Mouse (Mus musculus): Measurements from ENCODE around the gene Adam19. TPM values are rescaled to one million over a fixed set of nuclear protein-coding genes. Genes with fewer than 3 reads are reported as not detected.

Gene Adam19
- total and polyA plus RNA-seq, 2 experiments from 2014 or later: 15.8 to 67.9 TPM

DNA sequence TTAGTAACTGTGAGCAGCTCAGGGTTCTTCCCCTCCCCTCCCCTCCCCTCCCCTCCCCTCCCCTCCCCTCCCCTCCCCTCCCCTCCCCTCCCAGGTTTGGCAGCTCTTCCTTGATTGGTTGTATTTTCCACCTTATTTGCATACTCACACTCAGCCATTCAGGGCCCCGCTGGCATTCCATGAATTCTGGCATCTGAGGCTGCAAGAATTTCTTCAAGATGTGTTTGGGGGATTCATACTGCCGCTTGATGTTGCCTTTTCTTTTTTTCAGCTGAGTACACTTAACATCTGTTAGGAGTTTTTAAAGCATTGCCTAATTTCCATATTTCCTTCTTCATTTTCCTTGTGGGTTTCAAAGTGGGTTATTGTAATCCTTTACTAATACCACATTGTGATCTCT lies 132.5 kb downstream of the Adam19 start:
- no peak overlapping the region for H3K4me2 ChIP-seq (ENCODE audit: low read depth, low read length)
- WGBS: 81% methylated on average over 2 of the region's 2 CpGs
- TF ChIP-seq EP300 (IDR thresholded peaks at IDR 0.05; ENCODE audit: low read depth): no peak
- TF ChIP-seq CTCF (IDR thresholded peaks at IDR 0.05; ENCODE audit: low read depth): no peak

DNA sequence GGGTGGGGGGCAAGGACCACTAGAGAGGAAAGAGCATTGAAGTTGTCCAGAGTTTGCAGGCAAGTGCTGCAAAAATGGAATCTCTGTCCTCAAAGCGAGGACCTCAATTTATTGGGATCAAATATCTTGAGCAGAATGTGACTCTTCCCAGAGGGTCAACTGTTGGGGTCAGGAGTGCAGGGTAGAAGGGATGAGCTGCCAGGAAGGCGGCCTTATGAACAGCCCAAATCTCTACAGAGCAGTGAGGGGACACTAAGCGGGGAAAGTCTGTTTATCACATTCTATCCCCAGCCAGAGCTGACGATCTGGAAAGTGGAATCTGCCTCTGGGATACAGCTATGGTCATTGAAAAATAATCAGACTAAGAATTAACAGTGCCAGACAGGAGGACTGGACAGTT lies 138.4 kb downstream of the Adam19 start:
- H3K9ac ChIP-seq (replicated peaks; ENCODE audit: low read depth, low read length): no peak overlapping the region
- H3K36me3 ChIP-seq (replicated peaks; ENCODE audit: control insufficient read depth, insufficient read depth, low read length): 0 out of 2 replicates have a peak, but pooled peaks cover under 1% of the 10 kb centered on the region
- no peaks in the 10 kb centered on the region for H3K9me3 ChIP-seq (replicated peaks; ENCODE audit: control insufficient read depth, low read length)
- H3K4me1 ChIP-seq (ENCODE audit: control insufficient read depth, insufficient read depth): no peaks in the 10 kb centered on the region
- H3K4me3 ChIP-seq (ENCODE audit: low read depth, low read length): no peak overlapping the region
- no peak for DNase-seq (ENCODE audit: low spot score)
- no peak overlapping the region for H3K4me2 ChIP-seq (ENCODE audit: low read depth, low read length)
- 69% methylated on average over 4 of the region's 4 CpGs for WGBS
- TF ChIP-seq EP300 (IDR thresholded peaks at IDR 0.05; ENCODE audit: low read depth): no peak
- no peak for TF ChIP-seq CTCF (IDR thresholded peaks at IDR 0.05; ENCODE audit: low read depth)
- no peaks in the 10 kb centered on the region for H3K27me3 ChIP-seq (ENCODE audit: control insufficient read depth, insufficient read depth, low read length)
- no peak for ATAC-seq (ENCODE audit: insufficient read depth, low read depth)
- H3K27ac ChIP-seq (ENCODE audit: low read depth): no peak overlapping the region

More for the DNA sequence above, 132.5 kb downstream of the Adam19 start:
- no peak overlapping the region for H3K4me3 ChIP-seq (ENCODE audit: low read depth, low read length)
- no peaks in the 10 kb centered on the region for H3K9me3 ChIP-seq (replicated peaks; ENCODE audit: control insufficient read depth, low read length)
- no peak for DNase-seq (ENCODE audit: low spot score)
- no peak overlapping the region for H3K9ac ChIP-seq (replicated peaks; ENCODE audit: low read depth, low read length)
- no peaks in the 10 kb centered on the region for H3K27me3 ChIP-seq (ENCODE audit: control insufficient read depth, insufficient read depth, low read length)
- ATAC-seq (ENCODE audit: insufficient read depth, low read depth): no peak
- H3K36me3 ChIP-seq (replicated peaks; ENCODE audit: control insufficient read depth, insufficient read depth, low read length): no peaks in the 10 kb centered on the region
- H3K27ac ChIP-seq (ENCODE audit: low read depth): no peak overlapping the region
- H3K4me1 ChIP-seq (ENCODE audit: control insufficient read depth, insufficient read depth): no peaks in the 10 kb centered on the region

Small RNAs within 50 kb of the gene (microRNA-seq; reads per million reads assigned to microRNA genes)
- gene Mir7239 (not detected), gene Mir8100 (not detected)

Other genes starting within 250 kb of the Adam19 start
- 32.3 and 33.8 TPM in 2 replicates for gene Clint1, start 203.9 kb upstream of the Adam19 start, total RNA-seq (2014; rRNA removed; ENCODE audit: low replicate concordance)
- gene Clint1, start 203.9 kb upstream of the Adam19 start, polyA plus RNA-seq (2015; fragmentation: Nextera tagmentation; extraction: Ambion mirVana): 28.8 and 30.1 TPM in 2 replicates
- gene Lsm11, start 111.1 kb upstream of the Adam19 start, total RNA-seq (2014; rRNA removed; ENCODE audit: low replicate concordance): 8.9 and 13.5 TPM in 2 replicates
- 3.2 and 3.4 TPM in 2 replicates for gene Lsm11, start 111.1 kb upstream of the Adam19 start, polyA plus RNA-seq (2015; fragmentation: Nextera tagmentation; extraction: Ambion mirVana)
- 12.8 and 31.3 TPM in 2 replicates for gene Thg1l, start 100.5 kb upstream of the Adam19 start, total RNA-seq (2014; rRNA removed; ENCODE audit: low replicate concordance)
- gene Thg1l, start 100.5 kb upstream of the Adam19 start, polyA plus RNA-seq (2015; fragmentation: Nextera tagmentation; extraction: Ambion mirVana): 3.9 and 5.8 TPM in 2 replicates
- gene Sox30, start 75.7 kb upstream of the Adam19 start, total RNA-seq (2014; rRNA removed; ENCODE audit: low replicate concordance): 1.3 TPM in 1 of 2 replicates, not detected in the other
- 0.10 and 0.22 TPM in 2 replicates for gene Sox30, start 75.7 kb upstream of the Adam19 start, polyA plus RNA-seq (2015; fragmentation: Nextera tagmentation; extraction: Ambion mirVana)
- 1.8 and 2.8 TPM in 2 replicates for gene Gm12166, start 3.7 kb upstream of the Adam19 start, total RNA-seq (2014; rRNA removed; ENCODE audit: low replicate concordance)
- gene Gm12166, start 3.7 kb upstream of the Adam19 start, polyA plus RNA-seq (2015; fragmentation: Nextera tagmentation; extraction: Ambion mirVana): 3.6 and 3.9 TPM in 2 replicates
- 3.0 and 10.9 TPM in 2 replicates for gene Nipal4, start 110.5 kb downstream of the Adam19 start, total RNA-seq (2014; rRNA removed; ENCODE audit: low replicate concordance)
- gene Nipal4, start 110.5 kb downstream of the Adam19 start, polyA plus RNA-seq (2015; fragmentation: Nextera tagmentation; extraction: Ambion mirVana): 2.1 and 2.5 TPM in 2 replicates
- gene Fndc9, start 179.5 kb downstream of the Adam19 start, total RNA-seq (2014; rRNA removed; ENCODE audit: low replicate concordance): not detected in 2 replicates
- gene Fndc9, start 179.5 kb downstream of the Adam19 start, polyA plus RNA-seq (2015; fragmentation: Nextera tagmentation; extraction: Ambion mirVana): not detected in 2 replicates